Mouse (Mus musculus): ENCODE measurements at regions not wholly inside any gene's neighbourhood (a gene's known extent, or its start where the extent isn't known, plus 50 kb on each side); places are given as distances from the start of the nearest gene placed in this dataset.

GRCm38 (mm10) chr15:69632306-69632705, 3131.6 kb upstream of the Lrrc6 start:
- in situ Hi-C loops (cut with MboI, MseI): no loop called here

GRCm38 (mm10) chr15:69617998-69618397, 3117.3 kb upstream of the Lrrc6 start:
- in situ Hi-C loops (cut with MboI, MseI): loop anchor here (10.0 to 25.0 kb wide), 2 partner anchors 1181 to 1917 kb away; no protein-coding TSS in a partner anchor

GRCm38 (mm10) chr15:69614048-69614447, 3113.3 kb upstream of the Lrrc6 start:
- in situ Hi-C loops (cut with MboI, MseI): loop anchor here (10.0 to 25.0 kb wide), 2 partner anchors 1177 to 1921 kb away; no protein-coding TSS in a partner anchor

GRCm38 (mm10) chr15:69591219-69592006, 3090.7 kb upstream of the Lrrc6 start:
- in situ Hi-C loops (cut with MboI, MseI): no loop called here

GRCm38 (mm10) chr15:69588084-69588483, 3087.4 kb upstream of the Lrrc6 start:
- in situ Hi-C loops (cut with MboI, MseI): no loop called here

- in situ Hi-C loops (cut with MboI, MseI): no loop called here
Measured at GRCm38 (mm10) chr15:69576742-69577141, 3076.0 kb upstream of the Lrrc6 start.

- in situ Hi-C loops (cut with MboI, MseI): no loop called here
Measured at GRCm38 (mm10) chr15:69575611-69576153, 3075.0 kb upstream of the Lrrc6 start.

- in situ Hi-C loops (cut with MboI, MseI): no loop called here
Measured at GRCm38 (mm10) chr15:69554171-69554570, 3053.5 kb upstream of the Lrrc6 start.

GRCm38 (mm10) chr15:69552062-69552628, 3051.4 kb upstream of the Lrrc6 start:
- in situ Hi-C loops (cut with MboI, MseI): no loop called here

- in situ Hi-C loops (cut with MboI, MseI): no loop called here
Measured at GRCm38 (mm10) chr15:69551012-69551411, 3050.3 kb upstream of the Lrrc6 start.

GRCm38 (mm10) chr15:69526441-69527094, 3025.9 kb upstream of the Lrrc6 start:
- in situ Hi-C loops (cut with MboI, MseI): no loop called here

GRCm38 (mm10) chr15:69484421-69485074, 2983.8 kb upstream of the Lrrc6 start:
- in situ Hi-C loops (cut with MboI, MseI): no loop called here

- in situ Hi-C loops (cut with MboI, MseI): no loop called here
Measured at GRCm38 (mm10) chr15:69483096-69483495, 2982.4 kb upstream of the Lrrc6 start.

GRCm38 (mm10) chr15:69481087-69481486, 2980.4 kb upstream of the Lrrc6 start:
- in situ Hi-C loops (cut with MboI, MseI): no loop called here

- in situ Hi-C loops (cut with MboI, MseI): no loop called here
Measured at GRCm38 (mm10) chr15:69477050-69477449, 2976.3 kb upstream of the Lrrc6 start.

GRCm38 (mm10) chr15:69469566-69469965, 2968.9 kb upstream of the Lrrc6 start:
- in situ Hi-C loops (cut with MboI, MseI): no loop called here

- in situ Hi-C loops (cut with MboI, MseI): no loop called here
Measured at GRCm38 (mm10) chr15:69460581-69461194, 2960.0 kb upstream of the Lrrc6 start.

GRCm38 (mm10) chr15:69457473-69457872, 2956.8 kb upstream of the Lrrc6 start:
- in situ Hi-C loops (cut with MboI, MseI): loop anchor here (10.0 kb wide), 1 partner anchor 1757 kb away; no protein-coding TSS in a partner anchor

- in situ Hi-C loops (cut with MboI, MseI): loop anchor here (10.0 kb wide), 1 partner anchor 1759 kb away; no protein-coding TSS in a partner anchor
Measured at GRCm38 (mm10) chr15:69456191-69456770, 2955.6 kb upstream of the Lrrc6 start.

- in situ Hi-C loops (cut with MboI, MseI): no loop called here
Measured at GRCm38 (mm10) chr15:69441008-69441407, 2940.3 kb upstream of the Lrrc6 start.

- in situ Hi-C loops (cut with MboI, MseI): no loop called here
Measured at GRCm38 (mm10) chr15:69413531-69414011, 2912.9 kb upstream of the Lrrc6 start.

Data from T-helper 1 cell (primary cell).